Mouse (Mus musculus): ENCODE data around the gene Mier2. TPM values are rescaled to one million over a fixed set of nuclear protein-coding genes. Genes with fewer than 3 reads are reported as not detected.

Mier2 gene
- total RNA-seq (2021): 10 to 100 TPM; 19.7 to 21.9 TPM

DNA sequence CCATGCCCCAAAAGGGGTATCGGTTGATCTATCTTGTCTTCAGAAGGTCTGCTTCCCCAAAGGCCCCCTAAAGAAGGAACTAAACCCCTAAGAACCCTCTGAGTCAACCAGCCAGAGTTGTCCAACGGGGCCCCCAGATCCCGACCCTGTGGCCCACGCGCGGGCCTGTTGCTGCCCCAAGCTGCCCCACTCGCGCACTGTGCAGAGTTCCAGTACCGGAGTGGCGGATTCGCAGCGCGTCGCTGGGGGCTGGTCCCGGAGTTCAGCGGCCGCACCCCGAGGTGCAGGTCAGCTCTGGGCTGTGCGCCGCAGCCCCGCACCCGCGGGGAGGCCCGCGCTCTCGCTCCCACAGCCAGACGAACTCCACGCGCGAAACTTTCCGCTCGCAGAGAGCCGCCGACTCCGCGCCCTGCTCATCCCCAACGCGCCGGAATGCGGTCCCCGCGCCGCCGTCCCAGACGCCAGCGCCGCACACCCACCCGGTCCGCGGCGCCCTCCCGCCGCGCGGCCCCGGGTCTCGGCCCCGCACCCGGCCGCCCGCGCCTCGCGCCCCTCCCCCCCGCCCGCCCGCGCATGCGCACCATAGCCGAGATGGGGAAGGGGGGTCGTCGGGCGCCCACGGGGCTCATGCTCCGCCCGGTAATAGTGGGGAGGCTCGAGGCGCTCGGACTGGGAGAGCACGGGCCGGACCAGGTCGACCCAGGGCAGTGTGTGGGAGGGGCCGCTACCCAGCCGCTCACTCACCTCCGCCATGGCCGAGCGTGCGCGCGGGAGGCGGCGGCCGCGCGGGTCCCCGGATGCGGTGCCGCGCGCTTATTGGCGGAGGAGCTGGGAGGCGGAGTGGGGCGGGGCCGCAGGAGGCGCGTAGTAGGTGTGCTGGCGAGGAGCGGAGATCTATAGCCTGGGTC, at the start of gene Mier2:
Mier2 (minus strand) TSS at position 870 of the 908 bp plus-strand sequence.
- DNase-seq: peak; percentile 81

DNA sequence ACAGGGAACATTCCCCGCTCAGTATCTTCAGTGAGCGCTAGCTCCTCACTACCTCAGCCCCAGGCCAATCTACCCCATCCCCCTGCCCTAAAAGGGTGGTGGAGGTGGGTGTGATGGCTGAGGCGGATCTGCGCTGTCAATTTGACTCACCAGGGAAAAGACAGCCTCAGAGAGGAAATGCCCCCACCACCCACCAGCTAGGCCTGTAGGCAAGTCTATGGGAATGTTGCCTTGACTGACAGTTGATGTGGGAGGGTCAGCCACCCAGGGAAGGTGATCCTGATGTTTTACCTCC, 42.9 kb upstream of the Mier2 start:
- no peak for DNase-seq

GRCm38 (mm10) chr10:79597051-79597935, 42.3 kb upstream of the Mier2 start:
- DNase-seq: no peak

DNA sequence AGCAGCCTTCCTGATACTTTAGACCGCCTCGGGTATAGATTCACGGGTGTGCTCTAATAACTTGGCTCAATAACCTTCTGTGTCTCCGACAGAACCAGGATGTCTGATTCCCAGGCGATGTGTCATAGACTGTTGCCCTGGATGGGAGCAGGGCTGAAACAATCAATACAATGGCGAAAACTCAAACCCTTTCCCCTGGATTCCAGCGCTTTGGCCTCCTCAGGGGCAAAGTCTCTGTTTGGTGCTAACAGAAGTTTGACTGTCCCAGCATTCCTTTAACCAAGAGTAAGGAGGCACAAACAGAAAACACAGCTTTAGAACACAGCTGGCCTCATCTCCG, 40.6 kb upstream of the Mier2 start:
- no peak for DNase-seq

DNA sequence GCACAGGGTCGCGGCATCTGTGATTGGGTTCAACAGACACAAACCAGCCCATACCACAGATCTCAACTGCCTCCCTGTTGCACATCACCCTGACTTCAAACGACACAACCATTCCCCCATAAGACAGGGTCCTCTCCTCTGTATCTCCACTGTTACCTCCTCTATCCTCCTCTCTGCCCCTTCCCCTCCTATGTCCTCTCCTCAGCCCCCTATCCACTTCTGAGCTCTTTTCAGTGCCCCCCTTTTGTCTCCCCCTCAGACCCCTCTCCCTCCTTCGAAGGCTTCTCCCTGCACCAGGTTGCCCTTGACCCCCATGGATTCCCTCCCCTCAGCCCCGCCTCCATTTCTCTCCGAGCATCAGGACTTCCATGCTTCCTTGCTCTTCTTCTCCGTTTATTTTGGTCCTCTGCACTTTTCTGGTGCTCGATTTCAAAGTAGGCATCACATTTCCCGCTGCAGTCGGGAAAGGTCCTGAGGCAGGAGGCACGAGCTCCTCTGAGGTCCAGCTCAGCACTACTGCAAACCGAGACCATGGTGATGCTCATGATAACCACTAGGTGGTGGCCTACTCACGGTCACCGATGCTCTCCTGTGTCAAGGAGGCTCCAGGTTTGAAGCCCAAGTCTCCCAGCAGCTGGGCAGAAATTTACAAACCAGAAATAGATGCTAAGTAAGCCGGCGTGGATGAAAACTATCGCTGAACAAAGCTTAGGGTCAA, 40.0 kb upstream of the Mier2 start:
- DNase-seq: peak; percentile 62

DNA sequence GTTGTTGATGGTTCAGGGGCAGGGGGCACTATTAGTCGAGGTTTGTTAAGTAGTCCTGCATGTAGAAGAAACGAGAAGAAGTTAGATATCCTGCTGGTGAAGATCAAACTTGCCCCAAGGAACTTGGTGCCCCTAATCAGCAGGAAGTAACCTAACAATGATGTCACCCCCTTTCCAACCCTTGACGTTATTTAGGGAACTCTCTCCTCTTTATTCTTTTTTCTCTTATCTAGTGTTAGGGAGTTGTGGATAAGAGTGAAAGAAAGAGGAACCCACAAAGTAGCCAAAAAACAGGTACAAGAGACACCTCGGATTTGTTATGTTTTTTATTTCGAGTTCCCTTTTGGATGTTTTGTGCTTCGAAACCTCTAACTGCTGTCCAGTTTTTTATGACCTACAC, 39.1 kb upstream of the Mier2 start:
- no peak for DNase-seq

DNA sequence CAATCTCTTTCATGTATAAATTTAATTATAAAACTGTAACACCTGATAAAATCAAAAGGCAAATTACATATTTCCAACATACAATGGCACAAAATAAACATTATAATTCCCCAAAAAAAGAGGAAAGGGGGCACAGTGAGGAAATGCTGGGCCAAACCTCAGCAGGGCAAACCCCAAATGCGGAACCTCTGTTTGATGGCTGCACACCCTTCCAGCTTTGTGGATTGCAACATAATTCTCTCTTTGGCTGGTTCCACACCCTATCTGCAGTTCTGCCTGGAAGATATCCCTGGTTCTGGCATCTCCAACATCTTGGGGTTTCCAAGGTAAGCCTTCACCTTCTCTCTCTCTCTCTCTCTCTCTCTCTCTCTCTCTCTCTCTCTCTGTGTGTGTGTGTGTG, 35.7 kb upstream of the Mier2 start:
- no peak for DNase-seq

GRCm38 (mm10) chr10:79587752-79588126, 32.7 kb upstream of the Mier2 start:
- no peak for DNase-seq

DNA sequence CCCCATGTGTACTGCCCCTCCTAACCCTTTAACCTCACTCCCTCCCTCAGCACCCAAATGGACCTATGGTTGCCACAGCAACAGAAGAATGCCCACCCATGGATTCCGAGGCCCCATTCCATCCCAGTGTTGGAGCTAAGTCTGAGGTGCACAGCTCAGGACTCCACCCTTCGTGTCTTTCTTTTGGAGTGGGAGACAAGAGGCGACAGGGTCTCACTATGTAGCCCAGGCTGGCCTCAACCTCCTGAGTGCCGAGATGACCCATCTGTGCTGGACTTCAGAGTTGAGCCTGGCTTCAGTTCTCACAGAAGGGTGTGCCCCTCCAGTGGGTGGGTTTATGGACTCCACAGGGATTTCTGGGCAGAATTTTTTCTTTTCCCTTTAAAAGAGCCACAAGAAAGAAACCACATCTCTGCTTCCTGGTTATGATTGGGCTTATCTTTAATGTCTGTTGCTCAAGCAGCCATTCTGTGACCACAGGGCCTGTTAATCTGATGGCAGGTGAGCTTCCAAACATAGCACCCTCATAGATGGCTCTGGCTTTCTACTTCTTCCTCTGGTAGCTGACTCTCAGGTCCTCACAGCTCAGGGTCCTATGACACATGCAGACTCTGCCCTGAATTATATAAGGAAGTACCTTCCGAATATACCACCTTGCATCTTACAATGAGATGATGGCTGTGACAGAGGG, 32.2 kb upstream of the Mier2 start, which contains the start of gene Theg:
Theg (minus strand) TSS at position 271 of the 691 bp plus-strand sequence.
- no peak for DNase-seq

GRCm38 (mm10) chr10:79586243-79586642, 31.2 kb upstream of the Mier2 start:
- DNase-seq: no peak

DNA sequence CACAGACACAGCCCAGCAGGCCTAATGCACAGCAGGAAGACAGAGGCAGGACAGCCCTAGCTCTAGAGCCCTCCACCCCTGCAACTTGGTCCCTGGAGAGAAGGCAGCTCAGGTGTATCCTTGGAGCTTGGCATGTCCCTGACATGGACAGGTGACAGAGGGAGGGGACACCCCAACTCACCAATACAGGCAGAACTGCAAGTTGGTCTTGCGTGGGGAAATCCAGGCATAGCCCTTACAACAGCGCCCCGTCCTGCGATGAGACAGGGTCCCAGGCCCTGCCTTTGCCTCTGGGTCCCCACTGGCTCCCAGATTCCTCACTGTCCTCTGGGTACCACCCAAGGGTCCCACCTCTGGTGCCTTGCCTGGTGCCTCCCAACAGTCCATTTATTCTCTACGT, 30.7 kb upstream of the Mier2 start:
- no peak for DNase-seq

GRCm38 (mm10) chr10:79585136-79585535, 30.1 kb upstream of the Mier2 start:
- DNase-seq: no peak

DNA sequence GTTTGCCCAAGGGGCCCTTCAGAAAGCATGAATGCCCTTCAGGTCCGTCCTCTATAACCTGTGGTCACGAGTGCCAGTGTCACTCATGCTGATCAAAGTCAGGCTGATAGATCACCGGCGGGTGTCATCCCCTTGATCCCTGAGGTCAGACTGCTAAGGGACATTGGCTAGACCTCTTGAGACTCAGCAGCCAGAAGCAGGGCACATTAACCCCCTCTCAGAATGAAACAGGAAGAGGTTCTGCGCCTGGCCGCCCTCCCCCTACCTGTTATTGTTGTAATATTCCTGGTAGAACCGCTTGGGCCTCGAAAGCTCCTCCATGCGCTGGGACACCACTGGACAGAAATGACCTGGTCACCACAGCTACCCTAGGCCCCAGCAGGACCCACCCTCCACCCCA, 29.4 kb upstream of the Mier2 start:
- no peak for DNase-seq

DNA sequence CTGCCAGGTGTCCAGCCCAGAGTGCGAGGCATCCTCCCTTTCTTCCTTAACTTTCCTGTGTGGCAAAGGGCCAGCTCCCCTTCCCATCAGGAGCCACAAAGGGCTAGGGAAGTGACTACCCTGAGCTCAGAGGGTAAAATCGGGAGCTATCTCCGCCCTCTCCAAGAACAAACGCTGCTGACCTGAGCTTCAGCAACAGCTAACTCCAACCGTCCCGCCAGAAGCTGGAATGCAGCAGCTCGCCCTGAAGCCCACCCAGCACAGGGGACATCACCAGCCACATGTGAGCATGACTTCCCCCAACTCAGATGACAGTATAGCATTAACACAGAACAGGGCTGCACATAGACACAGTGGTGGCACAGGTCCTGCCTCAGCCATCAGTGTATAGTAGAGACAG, 29.0 kb upstream of the Mier2 start:
- DNase-seq: no peak

DNA sequence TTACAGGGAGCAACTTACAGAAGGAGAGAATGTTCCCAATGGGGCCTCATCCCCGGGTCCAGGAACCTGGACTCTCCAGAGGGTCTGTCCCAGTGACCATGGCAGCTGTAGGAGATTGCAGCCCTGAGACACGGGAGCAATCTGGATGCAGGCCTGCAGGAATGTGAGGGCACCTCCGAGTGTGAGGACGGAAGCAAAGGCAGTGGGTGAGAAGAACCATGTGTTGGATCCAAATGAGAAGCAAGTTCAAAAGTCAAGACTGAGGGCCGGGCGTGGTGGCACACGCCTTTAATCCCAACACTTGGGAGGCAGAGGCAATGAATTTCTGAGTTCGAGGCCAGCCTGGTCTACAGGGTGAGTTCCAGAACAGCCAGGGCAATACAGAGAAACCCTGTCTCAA, 26.5 kb upstream of the Mier2 start:
- no peak for DNase-seq

DNA sequence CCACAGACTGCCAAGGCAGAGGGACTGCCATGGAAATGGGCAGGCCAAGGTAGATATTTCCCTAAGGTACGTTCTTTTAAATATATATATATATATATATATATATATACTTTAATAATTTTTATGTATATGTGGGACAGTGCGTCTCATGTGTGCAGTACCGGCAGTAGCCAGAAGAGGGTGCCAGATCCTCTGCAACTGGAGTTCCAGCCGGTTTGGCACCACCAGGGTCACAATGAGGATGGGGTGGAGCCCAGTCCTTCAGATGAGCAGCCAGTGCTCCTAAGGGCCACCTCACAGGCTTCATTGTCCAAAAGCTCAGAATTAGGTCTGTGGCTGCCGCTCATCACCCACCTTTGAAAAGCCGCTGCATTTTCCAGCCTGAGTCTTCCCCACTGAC, 25.8 kb upstream of the Mier2 start:
- DNase-seq: peak; percentile 60

- DNase-seq: no peak
Observed at GRCm38 (mm10) chr10:79580356-79580755, 25.4 kb upstream of the Mier2 start.

DNA sequence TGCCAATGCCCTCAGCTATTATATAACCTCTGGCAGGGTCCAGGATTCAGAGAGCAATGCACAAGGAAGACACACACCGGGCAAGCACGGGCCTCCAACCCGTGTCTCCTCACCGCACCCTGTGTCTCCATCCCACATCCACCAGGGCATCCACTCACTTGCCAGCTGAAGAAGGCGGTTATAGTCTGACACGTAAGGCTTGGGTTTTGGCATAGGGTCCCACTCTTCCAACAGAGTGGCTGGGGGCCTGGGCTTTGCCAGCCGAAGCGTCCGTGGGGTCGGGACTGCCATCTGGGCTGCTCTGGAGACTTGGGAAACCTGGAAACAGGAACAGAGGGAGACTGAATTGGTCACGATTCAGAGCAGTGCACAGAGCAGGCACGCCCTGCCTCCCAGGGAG, 24.8 kb upstream of the Mier2 start:
- no peak for DNase-seq

DNA sequence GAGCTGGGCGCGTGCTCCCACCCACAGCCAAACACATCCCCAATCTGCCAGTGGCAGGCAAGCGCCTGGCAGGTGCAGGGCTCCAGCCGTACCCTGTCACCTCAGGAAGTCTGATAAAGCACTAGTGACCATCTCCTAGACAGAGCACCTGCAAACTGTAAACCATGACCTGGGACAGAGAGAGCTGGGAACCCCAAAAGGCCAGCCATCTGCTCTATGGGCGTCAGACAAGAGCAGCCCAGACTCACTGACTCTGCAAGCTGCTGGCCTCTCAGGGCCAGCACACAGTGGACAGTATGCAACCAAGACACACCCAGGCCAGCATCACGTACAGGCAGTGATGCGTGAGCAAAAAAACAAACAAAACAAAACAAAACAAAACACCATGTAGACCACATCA, 23.9 kb upstream of the Mier2 start:
- DNase-seq: no peak

DNA sequence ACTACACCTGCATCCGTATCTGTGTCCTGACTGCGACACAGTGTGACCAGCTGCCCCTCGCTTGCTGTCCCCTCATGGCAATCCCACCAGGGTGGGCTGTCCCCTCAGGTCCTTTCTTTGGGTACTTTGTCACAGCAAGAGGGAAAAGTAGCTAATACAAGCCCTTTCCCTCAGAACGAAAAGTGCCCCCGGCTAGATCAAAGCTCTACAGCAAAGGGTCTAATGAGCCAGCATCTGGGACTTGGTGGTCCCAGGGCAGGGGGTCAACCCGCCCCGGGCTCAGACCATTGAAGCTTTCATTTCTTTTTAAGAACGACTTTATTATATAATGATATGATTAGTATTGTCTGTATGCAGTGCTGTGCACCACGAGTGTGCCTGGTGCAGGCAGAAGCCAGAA, 23.3 kb upstream of the Mier2 start:
- DNase-seq: no peak

DNA sequence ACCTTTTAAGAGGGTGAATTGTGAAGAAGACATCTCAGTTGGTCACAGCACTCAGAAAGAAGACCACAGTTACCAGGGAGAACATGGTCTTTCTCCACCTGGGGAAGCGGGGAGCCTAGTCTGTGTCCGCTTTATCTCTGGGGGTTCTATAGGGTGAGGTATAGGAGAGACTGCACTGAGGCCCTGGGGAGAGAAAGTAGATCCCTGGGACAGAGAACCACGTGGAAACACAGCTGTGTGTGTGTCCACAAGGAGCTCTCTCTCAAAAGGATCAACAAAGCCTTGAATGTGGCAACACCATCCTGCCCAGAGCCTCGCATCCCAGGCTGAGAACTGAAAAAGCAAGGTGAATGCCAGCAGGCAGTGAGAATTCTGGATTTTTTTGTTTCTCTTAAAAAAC, 22.4 kb upstream of the Mier2 start:
- DNase-seq: no peak

GRCm38 (mm10) chr10:79575754-79576153, 20.8 kb upstream of the Mier2 start:
- DNase-seq: no peak

- no peak for DNase-seq
Observed at GRCm38 (mm10) chr10:79574796-79575195, 19.8 kb upstream of the Mier2 start.

Measured in heart, postnatal 4 days (tissue).